Comparison of ENCODE assay signal across 6 mouse cellular contexts in the genomic region with DNA sequence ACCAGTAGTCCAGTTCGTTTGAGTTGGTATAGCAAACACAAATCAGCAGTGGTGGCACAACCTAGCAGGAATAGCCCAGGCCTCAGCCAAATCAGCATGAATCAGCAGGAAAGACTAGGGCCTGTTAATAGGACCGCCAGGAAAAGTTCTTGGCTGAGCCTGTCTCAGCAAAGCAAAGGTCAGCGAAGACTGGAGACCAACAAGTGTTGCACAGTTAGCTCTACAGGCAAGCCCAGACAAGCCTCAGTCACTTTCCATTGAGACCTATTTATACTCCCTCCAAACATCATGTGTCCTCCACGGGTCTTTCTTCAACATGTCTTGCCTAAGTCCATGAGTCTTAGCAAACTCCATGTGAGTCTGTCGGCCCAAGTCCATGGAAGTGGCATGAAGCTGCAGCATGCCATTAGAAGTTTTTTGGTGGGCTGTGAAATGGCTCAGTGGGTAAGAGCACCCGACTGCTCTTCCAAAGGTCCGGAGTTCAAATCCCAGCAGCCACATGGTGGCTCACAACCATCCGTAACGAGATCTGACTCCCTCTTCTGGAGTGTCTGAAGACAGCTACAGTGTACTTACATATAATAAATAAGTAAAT. TPM values are rescaled to one million over a fixed set of nuclear protein-coding genes. Genes with fewer than 3 reads are reported as not detected.
DNase-seq lines count a peak whose midpoint lies in the region; TF ChIP-seq lines count a peak whose summit lies in the region.
"Not testable (repeated sequence)": the region's sequence is repeated elsewhere in the genome, so short reads cannot be mapped to it uniquely, and the experiment has no call there.

No protein-coding gene starts in this region.

- peak; percentile 11 for DNase-seq in 416B (ENCODE audit: low read depth)
- not testable (repeated sequence) for DNase-seq in ES-E14 (ENCODE audit: low read depth, low spot score)
- DNase-seq in ZHBTc4 (ENCODE audit: low read depth, low spot score): peak; percentile 27
- peak; percentile 38 for DNase-seq in kidney, adult 2 months
- peak; percentile 7 for DNase-seq in skeletal muscle tissue, adult 2 months (ENCODE audit: low read depth, low spot score)

- WGBS in kidney, adult 2 months: 74% methylated on average over 9 of the region's 9 CpGs

- not testable (repeated sequence) for H3K4me1 ChIP-seq in ES-E14 (ENCODE audit: control insufficient read depth in 2 of 2, insufficient read depth in 2 of 2, low read length in 2 of 2, poor library complexity in 1 of 2); bone marrow macrophage, adult 2 months (ENCODE audit: control insufficient read depth, insufficient read depth, low read length); kidney, adult 2 months (ENCODE audit: control insufficient read depth, insufficient read depth, low read length)

- H3K4me3 ChIP-seq in ES-E14 (ENCODE audit: insufficient read depth in 1 of 2, low read depth in 1 of 2, low read length in 2 of 2, poor library complexity in 1 of 2, severe bottlenecking in 1 of 2); bone marrow macrophage, adult 2 months (ENCODE audit: insufficient read depth, low read length); kidney, adult 2 months (ENCODE audit: insufficient read depth, low read depth, low read length): not testable (repeated sequence)

- in situ Hi-C loops in ES-E14 (cut with MboI; ENCODE audit: low sequenced_read_pairs in 2 of 2, unreplicated experiment in 2 of 2): not testable (repeated sequence)

- not testable (repeated sequence) for H3K9ac ChIP-seq in ES-E14 (ENCODE audit: insufficient read depth, low read depth, low read length, poor library complexity, severe bottlenecking)

- not testable (repeated sequence) for TF ChIP-seq POLR2A in bone marrow macrophage, adult 2 months (IDR thresholded peaks at IDR 0.05; ENCODE audit: borderline replicate concordance, low read depth, low read length); kidney, adult 2 months (IDR thresholded peaks at IDR 0.05; ENCODE audit: low read depth, low read length)

- not testable (repeated sequence) for TF ChIP-seq CTCF in bone marrow macrophage, adult 2 months (IDR thresholded peaks at IDR 0.05; ENCODE audit: low read depth, low read length); kidney, adult 2 months (conservative IDR thresholded peaks at IDR 0.05; ENCODE audit: insufficient read depth, insufficient read length, low read depth, low read length)

- not testable (repeated sequence) for H3K27me3 ChIP-seq in kidney, adult 2 months (replicated peaks; ENCODE audit: control insufficient read depth, insufficient read depth, low read length)

- not testable (repeated sequence) for H3K36me3 ChIP-seq in ES-E14 (ENCODE audit: control insufficient read depth, insufficient read depth, low read length, poor library complexity, severe bottlenecking); kidney, adult 2 months (ENCODE audit: control insufficient read depth, insufficient read depth, low read length)

- peak overlapping the region; percentile 52; the same call in 1 of the 2 replicates for H3K27ac ChIP-seq in ES-E14 (ENCODE audit: insufficient read depth, low read depth, low read length, poor library complexity, severe bottlenecking)
- H3K27ac ChIP-seq in bone marrow macrophage, adult 2 months (ENCODE audit: insufficient read depth, low read depth, low read length): peak overlapping the region; percentile 27
- H3K27ac ChIP-seq in kidney, adult 2 months (ENCODE audit: insufficient read depth, low read depth, low read length): not testable (repeated sequence)

- H3K9me3 ChIP-seq in ES-E14 (ENCODE audit: control insufficient read depth, insufficient read depth, low read depth, low read length): not testable (repeated sequence)

TF ChIP-seq in ES-E14, 5 proteins besides CTCF, POLR2A, EP300 and RAD21:
- TF ChIP-seq MAFK (IDR thresholded peaks at IDR 0.05; ENCODE audit: insufficient read depth, low read depth, low read length): peak; percentile 59

RNA-seq across cellular contexts. Expression of a gene that starts 11.3 kb away (rescaled TPM):
- 6.6 and 8.1 TPM in 2 replicates for total RNA-seq in ES-E14 (2012; rRNA removed)
- polyA plus RNA-seq in bone marrow macrophage, adult 2 months (2012; ENCODE audit: insufficient read depth, insufficient read length, missing spikeins): 5.9 and 8.1 TPM in 2 replicates
- polyA plus RNA-seq in kidney, adult 2 months (2012; rRNA removed): 0.64 and 1.1 TPM in 2 replicates

RNA-seq across cellular contexts. Expression of a gene that starts 15.9 kb away (rescaled TPM):
- 2.7 and 3.3 TPM in 2 replicates for total RNA-seq in ES-E14 (2012; rRNA removed)
- polyA plus RNA-seq in bone marrow macrophage, adult 2 months (2012; ENCODE audit: insufficient read depth, insufficient read length, missing spikeins): 2.7 and 3.8 TPM in 2 replicates
- polyA plus RNA-seq in kidney, adult 2 months (2012; rRNA removed): 0.76 and 0.80 TPM in 2 replicates

RNA-seq across cellular contexts. Expression of a gene that starts 49.9 kb away (rescaled TPM):
- 5.0 and 5.9 TPM in 2 replicates for total RNA-seq in ES-E14 (2012; rRNA removed)
- polyA plus RNA-seq in bone marrow macrophage, adult 2 months (2012; ENCODE audit: insufficient read depth, insufficient read length, missing spikeins): 13.5 and 13.8 TPM in 2 replicates
- polyA plus RNA-seq in kidney, adult 2 months (2012; rRNA removed): 1.0 and 1.2 TPM in 2 replicates

RNA-seq across cellular contexts. Expression of a gene that starts 55.4 kb away (rescaled TPM):
- 1.7 and 2.4 TPM in 2 replicates for total RNA-seq in ES-E14 (2012; rRNA removed)
- 6.8 and 7.4 TPM in 2 replicates for polyA plus RNA-seq in bone marrow macrophage, adult 2 months (2012; ENCODE audit: insufficient read depth, insufficient read length, missing spikeins)
- polyA plus RNA-seq in kidney, adult 2 months (2012; rRNA removed): 0.24 and 0.42 TPM in 2 replicates
